8 mouse cellular contexts compared by ENCODE assay signal in genomic region chr13:73732742-73733700, GRCm38 (mm10). TPM values are rescaled to one million over a fixed set of nuclear protein-coding genes. Genes with fewer than 3 reads are reported as not detected.
DNase-seq lines count a peak whose midpoint lies in the region; ATAC-seq and TF ChIP-seq lines count a peak whose summit lies in the region.

Gene Slc12a7, plus strand, starts transcription at chr13:73733094.

- peak within 1 kb of the TSS; percentile 61 for H3K27ac ChIP-seq in spleen, adult 2 months (ENCODE audit: insufficient read depth, low read length)
- H3K27ac ChIP-seq in embryonic fibroblast, embryonic 13.5 days (ENCODE audit: insufficient read depth, low read length) = no peak within 1 kb of the TSS
- no peak within 1 kb of the TSS for H3K27ac ChIP-seq in hindbrain, embryonic 12.5 days
- no peak within 1 kb of the TSS for H3K27ac ChIP-seq in liver, embryonic 14.5 days
- no peak within 1 kb of the TSS for H3K27ac ChIP-seq in neural tube, embryonic 14.5 days (ENCODE audit: low read depth, low read length)

- TF ChIP-seq EP300 in liver, embryonic 14.5 days (IDR thresholded peaks at IDR 0.05; ENCODE audit: low read depth) = no peak

- DNase-seq in spleen, adult 2 months (ENCODE audit: low read depth in 1 of 2, low spot score in 2 of 2) = peak in 1 of 2 experiments; percentile 14
- no peak for DNase-seq in spleen, adult 12 weeks (ENCODE audit: low spot score)
- DNase-seq in liver, embryonic 14.5 days (ENCODE audit: low read depth in 3 of 3, low spot score in 3 of 3) = no peak
- DNase-seq in right cerebral cortex, postnatal 25 days = no peak

- peak; percentile 78 for ATAC-seq in hindbrain, embryonic 12.5 days (ENCODE audit: low FRiP score)
- ATAC-seq in liver, embryonic 14.5 days (ENCODE audit: insufficient read depth) = no peak
- ATAC-seq in neural tube, embryonic 14.5 days (ENCODE audit: low read depth) = peak; percentile 65; the same call in 1 of the 2 replicates
- no peak for ATAC-seq in frontal cortex, adult (ENCODE audit: low TSS enrichment)

- no peaks in the 10 kb centered on the region for H3K36me3 ChIP-seq in spleen, adult 2 months (ENCODE audit: control insufficient read depth, insufficient read depth, low read length)
- H3K36me3 ChIP-seq in hindbrain, embryonic 12.5 days = no peaks in the 10 kb centered on the region
- no peaks in the 10 kb centered on the region for H3K36me3 ChIP-seq in liver, embryonic 14.5 days (replicated peaks; ENCODE audit: control insufficient read depth, insufficient read depth, low read depth)
- no peaks in the 10 kb centered on the region for H3K36me3 ChIP-seq in neural tube, embryonic 14.5 days (ENCODE audit: control insufficient read depth, insufficient read depth, low read length)

- peak within 1 kb of the TSS; percentile 72 for H3K4me2 ChIP-seq in hindbrain, embryonic 12.5 days (replicated peaks)
- H3K4me2 ChIP-seq in liver, embryonic 14.5 days (ENCODE audit: low read depth) = peak within 1 kb of the TSS; percentile 53
- H3K4me2 ChIP-seq in neural tube, embryonic 14.5 days (ENCODE audit: low read depth, low read length) = peak within 1 kb of the TSS; percentile 62

- H3K4me3 ChIP-seq in spleen, adult 2 months (ENCODE audit: extremely low read depth, insufficient read depth, insufficient read length) = peak within 1 kb of the TSS; percentile 60
- no peak within 1 kb of the TSS for H3K4me3 ChIP-seq in embryonic fibroblast, embryonic 13.5 days (ENCODE audit: insufficient read depth, low read length)
- H3K4me3 ChIP-seq in hindbrain, embryonic 12.5 days = peak within 1 kb of the TSS; percentile 34
- peak within 1 kb of the TSS in 1 of 2 experiments; percentile 23; a peak in 1 of 4 replicates for H3K4me3 ChIP-seq in liver, embryonic 14.5 days (ENCODE audit: insufficient read depth in 1 of 2, low read depth in 2 of 2, low read length in 2 of 2)
- H3K4me3 ChIP-seq in neural tube, embryonic 14.5 days (ENCODE audit: low read depth, low read length) = peak within 1 kb of the TSS; percentile 31

- TF ChIP-seq POLR2A in spleen, adult 2 months (IDR thresholded peaks at IDR 0.05; ENCODE audit: low read depth, low read length) = peak; percentile 19; the same call in 1 of the 2 replicates
- no peak for TF ChIP-seq POLR2A in embryonic fibroblast, embryonic 13.5 days (IDR thresholded peaks at IDR 0.05; ENCODE audit: low read depth, low read length)

- no peak for TF ChIP-seq CTCF in spleen, adult 2 months (IDR thresholded peaks at IDR 0.05; ENCODE audit: extremely low read depth, insufficient read depth, insufficient read length, insufficient replicate concordance)
- no peak for TF ChIP-seq CTCF in embryonic fibroblast, embryonic 13.5 days (IDR thresholded peaks at IDR 0.05; ENCODE audit: borderline replicate concordance, insufficient read depth, low read length)
- TF ChIP-seq CTCF in liver, embryonic 14.5 days (IDR thresholded peaks at IDR 0.05; ENCODE audit: low read depth) = no peak

- H3K4me1 ChIP-seq in spleen, adult 2 months (ENCODE audit: control insufficient read depth, insufficient read depth, insufficient read length) = peaks cover 10% of the 10 kb centered on the region; the same call in 1 of the 2 replicates
- H3K4me1 ChIP-seq in embryonic fibroblast, embryonic 13.5 days (ENCODE audit: control insufficient read depth, insufficient read depth, low read length) = no peaks in the 10 kb centered on the region
- H3K4me1 ChIP-seq in hindbrain, embryonic 12.5 days = peaks cover 6% of the 10 kb centered on the region
- H3K4me1 ChIP-seq in liver, embryonic 14.5 days (replicated peaks; ENCODE audit: control insufficient read depth in 2 of 2, insufficient read depth in 2 of 2, low read length in 1 of 2) = no peaks in the 10 kb centered on the region
- no peaks in the 10 kb centered on the region; the same call in 1 of the 2 replicates for H3K4me1 ChIP-seq in neural tube, embryonic 14.5 days (ENCODE audit: control insufficient read depth, insufficient read depth, low read length)

- H3K9ac ChIP-seq in hindbrain, embryonic 12.5 days = peak within 1 kb of the TSS; percentile 41
- H3K9ac ChIP-seq in liver, embryonic 14.5 days (replicated peaks) = no peak within 1 kb of the TSS
- H3K9ac ChIP-seq in neural tube, embryonic 14.5 days (replicated peaks; ENCODE audit: low read depth, low read length) = peak within 1 kb of the TSS; percentile 34

- no peaks in the 10 kb centered on the region for H3K9me3 ChIP-seq in hindbrain, embryonic 12.5 days (replicated peaks)
- no peaks in the 10 kb centered on the region for H3K9me3 ChIP-seq in liver, embryonic 14.5 days (ENCODE audit: control insufficient read depth, low read length)
- no peaks in the 10 kb centered on the region for H3K9me3 ChIP-seq in neural tube, embryonic 14.5 days (ENCODE audit: control insufficient read depth, low read length)

- H3K27me3 ChIP-seq in spleen, adult 2 months (ENCODE audit: control insufficient read depth, insufficient read depth, low read length) = 0 out of 2 replicates have a peak, but pooled peaks cover 5% of the 10 kb centered on the region
- peaks cover 28% of the 10 kb centered on the region for H3K27me3 ChIP-seq in hindbrain, embryonic 12.5 days
- peaks cover 15% of the 10 kb centered on the region for H3K27me3 ChIP-seq in liver, embryonic 14.5 days (ENCODE audit: control insufficient read depth, insufficient read depth, low read length)
- peaks cover 5% of the 10 kb centered on the region; the same call in 1 of the 2 replicates for H3K27me3 ChIP-seq in neural tube, embryonic 14.5 days (ENCODE audit: control insufficient read depth, insufficient read depth, low read length)

- WGBS in spleen, adult 2 months = 16% methylated on average over 48 of the region's 48 CpGs
- WGBS in hindbrain, embryonic 12.5 days = 4% methylated on average over 45 of the region's 48 CpGs
- WGBS in liver, embryonic 14.5 days (ENCODE audit: insufficient replicate concordance) = 4% methylated on average over 48 of the region's 48 CpGs
- 4% methylated on average over 45 of the region's 48 CpGs for WGBS in neural tube, embryonic 14.5 days

RNA-seq across cellular contexts. Expression of gene Slc12a7, which starts in this region (rescaled TPM):
- polyA plus RNA-seq in spleen, adult 2 months (2012; rRNA removed) = 56.2 and 60.2 TPM in 2 replicates
- 26.0 and 31.9 TPM in 2 replicates for polyA plus RNA-seq in embryonic fibroblast, embryonic 13.5 days (2011; ENCODE audit: insufficient read length, low read depth, missing spikeins)
- 35.9 and 39.3 TPM in 2 replicates for polyA plus RNA-seq in hindbrain, embryonic 12.5 days (2016; fragmentation: Nextera tagmentation; extraction: Ambion mirVana)
- 9.2 and 9.9 TPM in 2 replicates for polyA plus RNA-seq in liver, embryonic 14.5 days (2012; rRNA removed)
- 7.8 and 9.8 TPM in 2 replicates for polyA plus RNA-seq in liver, embryonic 14.5 days (2014; fragmentation: Nextera tagmentation; extraction: Ambion mirVana)
- 5.9 and 12.4 TPM in 2 replicates for polyA plus RNA-seq in neural tube, embryonic 14.5 days (2014; fragmentation: Nextera tagmentation; extraction: Ambion mirVana)

Comparison
In these comparisons a context has a peak if more than half of its experiments do, and no peak if none do; other contexts are left out.
1. ATAC-seq: peak in hindbrain, embryonic 12.5 days (single experiment) and neural tube, embryonic 14.5 days (single experiment); none in liver, embryonic 14.5 days (single experiment) and frontal cortex, adult (single experiment).
2. Peak in every context shown above with its lines, with median percentiles within 50 percentile points of each other: H3K4me2 ChIP-seq.